Mouse (Mus musculus) midbrain, embryonic 10.5 days (tissue): ENCODE results near the gene Ebf1. TPM values are rescaled to one million over a fixed set of nuclear protein-coding genes. Genes with fewer than 3 reads are reported as not detected.

Experiments used
- DNase-seq: peaks from one replicate; pipeline ENCODE4 v3.0.0-alpha.2; 2017; ENCODE audit warnings: low spot score
- H3K27ac ChIP-seq: fragments of 300-500 bp; sonication (generic); replicated peaks from 2 replicates; pipeline ENCODE4 v1.5.1; 2016; ENCODE audit warnings: mild to moderate bottlenecking
- H3K27me3 ChIP-seq: fragments of 300-500 bp; sonication (generic); 2 replicates; pipeline ENCODE4 v1.6.1; 2016; ENCODE audit warnings: low read depth, mild to moderate bottlenecking; ENCODE audit not compliant: poor library complexity, severe bottlenecking
- H3K36me3 ChIP-seq: fragments of 300-500 bp; sonication (generic); 2 replicates; pipeline ENCODE4 v1.6.1; 2016; ENCODE audit warnings: mild to moderate bottlenecking, moderate library complexity
- H3K4me1 ChIP-seq: fragments of 300-500 bp; sonication (generic); 2 replicates; pipeline ENCODE4 v1.6.1; 2016
- H3K4me3 ChIP-seq: fragments of 300-500 bp; sonication (generic); 2 replicates; pipeline ENCODE4 v1.5.1; 2016; ENCODE audit warnings: mild to moderate bottlenecking, moderate library complexity
- H3K9me3 ChIP-seq: fragments of 300-500 bp; sonication (generic); replicated peaks from 2 replicates; pipeline ENCODE4 v1.6.1; 2016; ENCODE audit warnings: mild to moderate bottlenecking
- WGBS: fragments of 180-500 bp; shearing (Covaris S2); methylation state at CpG from one replicate; pipeline ENCODE4 v1.1.7; 2016; 5-methylcytosine and 5-hydroxymethylcytosine counted together
- polyA plus RNA-seq: library from polyadenylated mRNA; unstranded; fragments of >200 nt; fragmentation: Nextera tagmentation; extraction: Ambion mirVana; gene quantifications from 2 replicates; pipeline ENCODE4 v1.2.1, GENCODE M21; 2016

Ebf1 gene
- polyA plus RNA-seq, 1 experiment from 2014 or later: 31.8 TPM

DNA sequence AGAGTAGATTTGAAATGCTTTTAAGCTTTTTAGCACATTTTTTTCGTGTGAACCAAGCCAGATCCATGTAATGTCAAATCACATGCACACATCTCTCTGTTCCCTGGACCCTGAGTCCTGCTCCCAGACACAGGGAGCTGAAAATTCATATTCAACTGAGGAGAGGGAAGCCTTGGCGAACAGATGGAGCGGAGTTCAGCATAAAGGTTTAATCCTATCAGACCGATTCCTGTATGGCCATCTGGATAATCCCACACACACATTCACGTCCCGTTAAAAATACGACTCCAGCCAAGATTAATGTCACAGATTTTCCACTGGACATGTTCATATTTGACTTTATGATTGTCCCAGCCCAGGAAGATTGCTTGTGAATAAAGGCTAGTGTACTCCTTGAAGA is 282.8 kb downstream of the Ebf1 start:
- Histone ChIP-seq H3K27me3 (no peaks in the 10 kb centered on the region; the same call in 1 of the 2 replicates), H3K9me3 (no peaks in the 10 kb centered on the region), H3K27ac (peak overlapping the region; percentile 77), H3K36me3 (no peaks in the 10 kb centered on the region), H3K4me1 (peaks cover 63% of the 10 kb centered on the region), H3K4me3 (peak overlapping the region; percentile 31; the same call in 1 of the 2 replicates)
- DNase-seq: peak; percentile 33
- WGBS: 44% methylated on average over 7 of the region's 7 CpGs

DNA sequence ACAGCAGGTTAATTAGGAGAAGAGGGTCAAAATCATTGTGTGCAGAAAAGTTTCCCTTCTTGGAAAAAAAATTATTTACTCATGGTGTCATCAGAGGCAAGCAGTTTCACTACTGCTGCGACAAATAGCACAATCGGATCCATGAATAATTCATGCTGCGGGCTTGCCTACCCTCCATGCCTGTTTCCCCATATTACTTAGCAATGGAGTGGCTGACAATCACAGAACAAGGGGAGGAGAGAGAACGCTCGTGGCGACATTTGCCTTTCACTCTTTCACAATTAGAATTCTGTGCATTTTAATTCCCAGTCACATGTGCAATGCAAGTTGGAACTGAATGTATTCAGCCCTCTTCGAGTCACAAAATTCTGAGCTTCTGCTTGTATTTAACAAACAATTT is 283.4 kb downstream of the Ebf1 start:
- Histone ChIP-seq H3K9me3 (no peaks in the 10 kb centered on the region), H3K4me1 (peaks cover 63% of the 10 kb centered on the region), H3K27me3 (no peaks in the 10 kb centered on the region; the same call in 1 of the 2 replicates), H3K4me3 (peak overlapping the region; percentile 31; the same call in 1 of the 2 replicates), H3K36me3 (no peaks in the 10 kb centered on the region), H3K27ac (peak overlapping the region; percentile 77)
- 49% methylated on average over 7 of the region's 7 CpGs for WGBS
- peak; percentile 46 for DNase-seq

DNA sequence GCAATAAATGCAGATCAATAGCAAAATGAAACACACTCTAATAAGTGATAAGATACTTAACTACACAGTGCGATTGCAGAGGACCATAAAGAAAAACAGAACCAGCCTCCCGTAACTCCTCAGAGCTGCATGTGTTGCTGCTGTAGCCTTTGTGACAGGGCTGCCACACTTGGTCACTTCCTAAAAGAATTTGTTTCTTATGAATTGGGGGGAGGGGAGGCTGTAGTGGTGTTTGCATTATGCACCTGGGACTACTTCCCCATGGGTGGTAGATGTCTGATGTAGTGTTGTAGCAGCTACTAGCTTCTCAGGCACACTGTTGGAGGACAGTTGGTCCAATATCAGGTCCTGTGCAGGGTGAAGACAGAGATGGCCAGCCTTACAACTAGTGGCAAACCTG is 284.6 kb downstream of the Ebf1 start:
- Histone ChIP-seq H3K4me1 (peaks cover 61% of the 10 kb centered on the region), H3K27me3 (no peaks in the 10 kb centered on the region; the same call in 1 of the 2 replicates), H3K36me3 (no peaks in the 10 kb centered on the region), H3K27ac (0 out of 2 replicates have a peak overlapping the region, but pooled peaks have one; percentile 24), H3K4me3 (no peak overlapping the region), H3K9me3 (no peaks in the 10 kb centered on the region)
- no peak for DNase-seq
- WGBS: 79% methylated on average over 2 of the region's 2 CpGs

DNA sequence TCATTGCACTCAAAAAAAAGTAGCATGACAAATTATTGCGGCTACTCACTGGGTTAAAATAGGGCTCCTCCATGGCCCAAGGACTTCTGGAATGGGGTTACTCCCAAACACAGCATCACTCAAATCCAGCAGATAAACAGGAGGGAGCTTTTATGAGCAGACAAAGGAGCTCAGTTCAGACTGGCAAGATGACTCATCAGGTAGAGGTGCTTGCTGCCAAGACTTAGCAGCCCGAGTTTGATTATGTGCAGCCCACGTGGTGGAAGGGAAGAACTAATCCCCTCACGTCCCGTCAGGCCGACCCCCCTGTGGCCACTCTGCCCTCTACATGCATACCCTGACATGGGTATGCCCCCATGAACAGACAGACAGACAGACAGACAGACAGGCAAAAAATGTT is 285.0 kb downstream of the Ebf1 start:
- DNase-seq: no peak
- Histone ChIP-seq H3K27ac (peak overlapping the region; percentile 13; the same call in 1 of the 2 replicates), H3K4me3 (no peak overlapping the region), H3K36me3 (no peaks in the 10 kb centered on the region), H3K27me3 (no peaks in the 10 kb centered on the region; the same call in 1 of the 2 replicates), H3K4me1 (peaks cover 57% of the 10 kb centered on the region), H3K9me3 (no peaks in the 10 kb centered on the region)
- 60% methylated on average over 6 of the region's 6 CpGs for WGBS

DNA sequence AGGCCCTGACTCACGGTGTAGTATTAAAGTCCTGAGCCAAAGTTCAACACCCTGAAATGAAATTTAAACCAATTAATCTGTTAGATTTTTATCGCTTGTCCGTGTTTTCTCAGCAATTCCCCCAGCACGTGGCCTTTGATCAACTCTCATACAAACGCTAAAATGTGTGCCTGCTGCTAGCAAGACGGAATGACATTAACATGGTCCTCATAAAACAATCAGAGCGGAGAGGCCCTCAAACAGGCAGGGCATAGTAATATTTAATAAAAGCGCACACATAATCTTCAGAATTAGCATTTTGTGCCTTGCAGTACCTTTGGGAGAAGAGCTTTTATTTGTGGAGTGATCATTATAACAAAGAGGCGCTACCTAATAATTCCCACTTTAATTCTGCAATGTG is 287.0 kb downstream of the Ebf1 start:
- no peak overlapping the region for H3K4me3 ChIP-seq
- no peak for DNase-seq
- 74% methylated on average over 9 of the region's 9 CpGs for WGBS
- peaks cover 46% of the 10 kb centered on the region for H3K4me1 ChIP-seq
- H3K36me3 ChIP-seq: 0 out of 2 replicates have a peak, but pooled peaks cover under 1% of the 10 kb centered on the region
- H3K9me3 ChIP-seq: no peaks in the 10 kb centered on the region
- no peak overlapping the region for H3K27ac ChIP-seq
- no peaks in the 10 kb centered on the region; the same call in 1 of the 2 replicates for H3K27me3 ChIP-seq

DNA sequence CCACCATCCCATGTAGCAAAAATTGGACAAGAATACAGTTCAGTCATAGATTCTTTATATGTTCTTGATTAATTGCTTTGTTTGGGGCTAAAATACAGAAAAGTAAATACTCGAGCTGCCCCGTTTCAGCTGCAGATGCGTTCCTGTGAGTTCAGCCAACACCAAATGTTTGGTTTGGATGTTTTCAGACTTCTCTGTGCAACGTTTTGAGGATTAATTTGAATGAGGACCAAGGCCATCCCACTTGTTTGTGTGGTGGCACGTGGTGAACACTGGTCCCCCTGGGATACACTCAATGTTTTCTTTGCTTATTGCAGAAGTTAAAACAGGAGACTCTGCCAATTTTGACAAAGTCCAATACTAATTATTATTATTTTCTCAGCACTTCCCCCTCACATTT is 289.3 kb downstream of the Ebf1 start:
- 83% methylated on average over 5 of the region's 5 CpGs for WGBS
- no peak for DNase-seq

DNA sequence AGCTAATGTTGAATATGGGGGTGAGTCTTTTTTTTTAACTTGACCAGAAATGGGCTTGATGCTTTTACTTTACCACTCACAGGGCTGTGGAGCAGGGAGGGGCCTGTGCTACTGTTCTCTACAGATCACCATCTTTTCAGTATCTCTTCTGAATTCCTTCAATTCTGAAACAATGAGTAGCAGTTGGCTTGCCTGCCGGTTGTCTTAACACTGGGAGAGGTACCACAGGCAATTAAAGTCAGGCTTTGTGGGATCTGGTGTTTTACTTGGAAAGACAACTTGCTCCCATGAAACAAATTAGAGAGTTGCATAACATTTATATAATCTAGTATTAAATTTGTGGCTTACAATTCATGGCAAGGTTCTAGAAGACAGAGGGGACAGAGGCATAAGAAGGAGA is 294.6 kb downstream of the Ebf1 start:
- no peaks in the 10 kb centered on the region for H3K4me1 ChIP-seq
- 0 out of 2 replicates have a peak, but pooled peaks cover 3% of the 10 kb centered on the region for H3K36me3 ChIP-seq
- WGBS: 25% methylated on average over 1 of the region's 1 CpGs
- H3K27me3 ChIP-seq: no peaks in the 10 kb centered on the region
- DNase-seq: no peak
- H3K27ac ChIP-seq: no peak overlapping the region
- H3K9me3 ChIP-seq: no peaks in the 10 kb centered on the region
- no peak overlapping the region for H3K4me3 ChIP-seq

More for the DNA sequence above, 289.3 kb downstream of the Ebf1 start:
- no peak overlapping the region for H3K27ac ChIP-seq
- no peak overlapping the region for H3K4me3 ChIP-seq
- peaks cover 23% of the 10 kb centered on the region for H3K4me1 ChIP-seq
- H3K27me3 ChIP-seq: no peaks in the 10 kb centered on the region; the same call in 1 of the 2 replicates
- 0 out of 2 replicates have a peak, but pooled peaks cover 3% of the 10 kb centered on the region for H3K36me3 ChIP-seq
- no peaks in the 10 kb centered on the region for H3K9me3 ChIP-seq

DNA sequence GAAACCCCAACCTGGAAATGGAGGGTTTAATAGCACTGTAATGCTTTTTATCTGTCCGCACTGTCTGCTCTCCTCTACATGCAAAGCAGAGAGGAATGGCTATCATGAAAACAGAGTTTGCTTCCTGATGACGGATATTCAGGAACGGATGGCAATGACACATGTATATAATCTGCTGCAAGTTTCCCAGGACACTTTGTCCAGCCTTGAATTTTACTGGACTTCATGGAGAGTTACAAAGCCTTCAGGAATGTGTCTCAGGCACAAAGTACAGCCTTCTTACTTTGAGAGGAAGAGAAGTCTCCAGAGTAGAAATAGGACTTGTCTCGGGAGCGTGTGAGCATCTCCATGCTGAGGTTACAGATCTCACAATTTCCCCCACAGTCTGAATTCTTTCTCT is 296.7 kb downstream of the Ebf1 start:
- H3K36me3 ChIP-seq: 0 out of 2 replicates have a peak, but pooled peaks cover 3% of the 10 kb centered on the region
- no peak overlapping the region for H3K27ac ChIP-seq
- no peak overlapping the region for H3K4me3 ChIP-seq
- WGBS: 91% methylated on average over 5 of the region's 5 CpGs
- no peak for DNase-seq
- no peaks in the 10 kb centered on the region for H3K27me3 ChIP-seq
- H3K4me1 ChIP-seq: 0 out of 2 replicates have a peak, but pooled peaks cover 3% of the 10 kb centered on the region
- no peaks in the 10 kb centered on the region for H3K9me3 ChIP-seq

DNA sequence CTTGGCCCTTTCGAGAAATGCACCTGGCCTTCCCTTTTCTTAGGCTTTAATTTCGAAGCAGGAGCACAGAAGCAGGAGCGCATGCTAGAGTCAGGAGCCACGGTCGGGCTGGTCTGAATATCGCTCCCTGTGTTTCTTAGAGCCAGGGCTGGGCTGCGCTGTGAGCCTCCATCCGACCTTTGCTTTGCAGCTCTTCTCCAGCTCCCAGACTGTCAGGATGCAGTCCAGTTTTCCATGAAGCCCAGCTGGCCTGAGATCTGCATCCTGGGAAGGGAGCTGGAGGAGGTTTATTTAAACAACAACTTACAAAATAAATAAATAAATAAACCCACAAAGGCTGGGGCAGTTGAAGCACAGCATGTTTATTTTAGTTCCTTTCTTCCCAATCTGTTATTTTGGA is 299.9 kb downstream of the Ebf1 start:
- Histone ChIP-seq H3K9me3 (no peaks in the 10 kb centered on the region), H3K4me1 (0 out of 2 replicates have a peak, but pooled peaks cover 3% of the 10 kb centered on the region), H3K36me3 (no peaks in the 10 kb centered on the region), H3K27ac (no peak overlapping the region), H3K27me3 (no peaks in the 10 kb centered on the region), H3K4me3 (no peak overlapping the region)
- WGBS: 65% methylated on average over 8 of the region's 8 CpGs
- DNase-seq: no peak

DNA sequence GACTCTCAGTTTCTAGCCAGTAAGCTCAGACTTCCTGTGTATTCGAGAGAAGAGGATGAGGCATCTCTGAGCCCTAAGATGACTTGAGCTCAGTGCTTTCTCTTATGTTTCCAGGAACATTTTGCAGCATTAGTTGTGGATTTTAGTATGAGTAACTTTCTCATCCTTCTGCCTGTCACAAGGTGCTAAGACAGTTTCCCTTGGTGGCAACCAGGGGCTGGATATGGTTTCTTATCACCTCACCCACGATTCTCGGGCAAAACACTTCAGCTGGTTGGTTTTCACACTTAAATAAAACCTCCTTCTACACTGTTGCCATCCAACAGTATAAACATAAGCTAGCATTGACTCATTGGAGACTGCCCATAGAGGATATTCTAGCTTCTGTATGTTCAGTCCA is 306.0 kb downstream of the Ebf1 start:
- Histone ChIP-seq H3K36me3 (no peaks in the 10 kb centered on the region), H3K27ac (no peak overlapping the region), H3K9me3 (no peaks in the 10 kb centered on the region), H3K4me3 (no peak overlapping the region), H3K27me3 (no peaks in the 10 kb centered on the region), H3K4me1 (peaks cover 3% of the 10 kb centered on the region; the same call in 1 of the 2 replicates)
- WGBS: 88% methylated on average over 3 of the region's 3 CpGs
- DNase-seq: no peak

DNA sequence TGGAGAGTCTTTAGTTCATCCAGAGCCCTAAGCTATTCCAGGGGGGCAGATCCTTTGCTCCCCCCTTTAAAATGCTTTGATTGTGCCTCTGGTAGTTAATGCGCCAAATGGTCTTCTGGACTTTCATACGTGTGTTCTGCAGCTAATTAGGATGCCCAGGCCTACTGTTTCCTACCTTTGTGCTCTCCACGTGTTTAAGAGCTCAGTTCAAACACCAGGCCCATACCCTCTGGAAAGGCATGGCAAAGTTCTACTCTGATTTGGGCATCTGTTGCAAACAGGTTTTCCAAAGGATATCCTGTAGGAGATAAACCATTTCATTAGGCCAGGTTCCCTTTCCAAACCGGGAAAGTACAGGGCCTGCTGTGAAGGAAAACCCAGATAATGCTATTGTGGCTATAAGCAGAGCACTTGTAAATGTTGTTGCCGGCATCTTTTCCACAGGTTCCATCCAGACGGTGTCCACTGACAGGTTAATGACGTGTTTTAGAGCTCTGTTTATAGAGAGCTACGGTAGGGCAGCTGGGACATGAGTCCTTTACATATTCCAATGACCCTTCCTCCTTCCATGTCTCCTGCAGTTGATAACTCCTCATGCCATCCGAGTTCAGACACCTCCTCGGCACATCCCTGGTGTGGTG is 306.9 kb downstream of the Ebf1 start:
- Histone ChIP-seq H3K9me3 (no peaks in the 10 kb centered on the region), H3K36me3 (no peaks in the 10 kb centered on the region), H3K27me3 (no peaks in the 10 kb centered on the region), H3K4me1 (peaks cover 3% of the 10 kb centered on the region; the same call in 1 of the 2 replicates), H3K4me3 (no peak overlapping the region), H3K27ac (no peak overlapping the region)
- WGBS: 86% methylated on average over 10 of the region's 10 CpGs
- no peak for DNase-seq

DNA sequence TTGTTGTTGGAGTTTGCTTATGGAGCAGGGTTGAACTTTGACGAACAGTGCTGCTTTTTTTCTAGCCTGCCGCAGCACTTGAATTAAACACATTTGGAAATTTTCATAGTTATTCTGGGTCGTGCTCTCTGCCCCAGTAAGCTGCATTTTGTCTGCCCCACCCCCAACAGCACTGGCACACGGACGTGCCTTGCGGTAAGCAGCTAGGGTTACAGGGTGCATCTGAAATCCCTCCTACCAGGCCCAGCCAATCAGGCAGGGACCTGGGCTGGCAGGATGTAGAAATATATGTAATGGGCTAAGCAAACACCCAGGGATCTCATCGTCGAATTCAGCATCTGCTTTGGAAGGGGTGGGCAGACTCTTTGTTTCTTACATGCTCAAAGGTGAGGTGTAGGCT is 307.8 kb downstream of the Ebf1 start:
- WGBS: 43% methylated on average over 8 of the region's 8 CpGs
- no peak overlapping the region for H3K27ac ChIP-seq
- no peaks in the 10 kb centered on the region for H3K27me3 ChIP-seq
- H3K4me1 ChIP-seq: peaks cover 3% of the 10 kb centered on the region; the same call in 1 of the 2 replicates
- H3K9me3 ChIP-seq: no peaks in the 10 kb centered on the region
- no peaks in the 10 kb centered on the region for H3K36me3 ChIP-seq
- H3K4me3 ChIP-seq: no peak overlapping the region
- DNase-seq: no peak

DNA sequence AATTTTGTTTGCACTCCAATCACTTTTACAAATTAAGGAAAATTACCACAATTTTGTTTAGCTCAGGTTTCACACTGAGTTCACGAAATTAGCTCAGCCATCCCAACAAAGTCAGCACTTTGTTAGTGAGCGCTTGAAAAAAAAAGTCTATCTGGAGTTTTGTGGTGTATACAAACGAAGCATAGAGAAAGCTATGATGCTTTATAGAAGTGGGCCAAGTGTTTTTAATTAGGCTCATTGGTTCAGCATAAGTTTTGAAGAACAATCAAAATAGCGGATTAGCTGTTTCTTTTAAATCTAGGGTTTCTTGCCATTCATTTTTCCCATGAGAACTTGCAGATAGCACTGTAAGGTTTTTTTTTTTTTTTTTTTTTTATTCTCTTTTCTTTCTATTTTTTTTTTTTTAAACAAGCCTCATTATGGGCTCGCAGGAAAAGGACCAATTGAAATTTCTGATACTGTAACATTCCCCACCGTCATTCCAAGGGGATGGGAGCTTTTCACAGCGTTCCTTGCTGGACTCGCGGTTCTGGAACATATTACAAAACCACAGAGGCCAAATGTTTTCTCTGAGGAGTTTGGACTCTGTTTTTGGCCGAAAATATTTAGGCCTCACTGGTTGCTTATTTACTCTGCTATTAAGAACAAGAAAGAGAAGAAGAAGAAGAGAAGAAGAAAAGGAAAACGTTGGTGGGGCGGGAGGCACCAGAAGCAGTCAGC is 308.8 kb downstream of the Ebf1 start:
- Histone ChIP-seq H3K4me1 (peaks cover 3% of the 10 kb centered on the region; the same call in 1 of the 2 replicates), H3K36me3 (no peaks in the 10 kb centered on the region), H3K27me3 (no peaks in the 10 kb centered on the region), H3K9me3 (no peaks in the 10 kb centered on the region), H3K4me3 (no peak overlapping the region), H3K27ac (no peak overlapping the region)
- DNase-seq: no peak
- 82% methylated on average over 12 of the region's 12 CpGs for WGBS
